Mouse (Mus musculus): ENCODE data around the gene Sar1a.

The Sar1a gene

GRCm38 (mm10) chr10:61723271-61723670 is 43.2 kb downstream of the Sar1a start:
- in situ Hi-C loops (cut with MboI, MseI): no loop called here

GRCm38 (mm10) chr10:61729181-61729580 is 49.1 kb downstream of the Sar1a start:
- in situ Hi-C loops (cut with MboI, MseI): no loop called here

DNA sequence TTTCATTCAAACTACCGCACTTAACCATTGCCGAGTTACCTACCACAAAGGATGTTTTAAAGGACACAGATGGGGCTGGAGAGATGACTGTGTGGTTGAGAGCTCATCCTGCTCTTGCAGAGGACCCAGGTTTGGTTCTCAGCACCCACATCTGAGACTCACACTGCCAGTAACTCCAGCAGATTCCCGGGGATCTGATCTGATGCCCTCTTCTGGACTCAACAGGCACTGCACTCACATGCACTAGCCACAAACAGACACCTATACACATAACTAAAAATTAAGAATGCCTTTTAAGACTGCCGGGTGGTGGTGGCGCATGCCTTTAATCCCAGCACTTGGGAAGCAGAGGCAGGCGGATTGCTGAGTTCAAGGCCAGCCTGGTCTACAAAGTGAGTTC is 50.1 kb downstream of the Sar1a start:
- in situ Hi-C loops (cut with MboI, MseI): no loop called here

DNA sequence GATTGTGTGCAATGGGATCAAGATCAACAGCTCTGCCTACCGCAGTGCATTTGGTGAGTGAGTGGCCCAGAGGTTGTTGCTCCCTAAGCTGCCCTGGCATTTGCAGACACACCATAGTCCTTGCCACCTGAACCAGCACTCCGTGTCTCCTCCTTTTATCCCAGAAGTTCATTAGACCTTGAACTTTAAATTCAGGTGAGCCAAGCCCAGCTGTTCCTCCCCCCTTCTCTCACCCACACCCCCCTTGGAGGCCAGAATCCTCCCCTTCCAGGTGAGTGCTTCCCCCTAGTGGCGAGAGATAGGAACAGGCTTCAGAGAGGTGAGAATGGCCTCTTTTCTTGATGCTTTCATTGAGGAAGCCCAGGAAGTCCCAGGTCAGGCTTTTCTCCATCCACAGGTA is 54.3 kb downstream of the Sar1a start:
- in situ Hi-C loops (cut with MboI, MseI): no loop called here

GRCm38 (mm10) chr10:61736671-61737078 is 56.6 kb downstream of the Sar1a start:
- in situ Hi-C loops (cut with MboI, MseI): no loop called here

GRCm38 (mm10) chr10:61737537-61737936 is 57.4 kb downstream of the Sar1a start:
- in situ Hi-C loops (cut with MboI, MseI): no loop called here

- in situ Hi-C loops (cut with MboI, MseI): no loop called here
Measured at GRCm38 (mm10) chr10:61738126-61738525, 58.0 kb downstream of the Sar1a start.

- in situ Hi-C loops (cut with MboI, MseI): no loop called here
Measured at GRCm38 (mm10) chr10:61741306-61741705, 61.2 kb downstream of the Sar1a start.

DNA sequence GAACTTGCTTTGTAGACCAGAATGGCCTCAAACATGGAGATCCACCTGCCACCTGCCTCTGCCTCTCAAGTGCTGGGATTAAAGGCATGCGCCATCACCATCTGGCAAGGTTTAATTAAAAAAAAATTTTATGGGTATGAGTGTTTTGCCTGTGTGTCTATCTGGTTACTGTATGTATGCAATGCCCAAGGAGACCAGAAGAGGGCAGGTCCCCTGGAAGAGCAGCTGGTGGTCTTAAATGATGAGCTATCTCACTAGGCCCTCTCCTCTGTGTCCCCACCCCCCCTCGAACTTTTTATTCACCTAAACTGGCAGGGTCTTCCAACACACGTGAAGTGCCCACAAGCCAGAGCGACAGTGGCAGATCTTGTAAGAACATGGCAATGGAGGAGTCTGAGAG is 61.8 kb downstream of the Sar1a start:
- in situ Hi-C loops (cut with MboI, MseI): no loop called here

DNA sequence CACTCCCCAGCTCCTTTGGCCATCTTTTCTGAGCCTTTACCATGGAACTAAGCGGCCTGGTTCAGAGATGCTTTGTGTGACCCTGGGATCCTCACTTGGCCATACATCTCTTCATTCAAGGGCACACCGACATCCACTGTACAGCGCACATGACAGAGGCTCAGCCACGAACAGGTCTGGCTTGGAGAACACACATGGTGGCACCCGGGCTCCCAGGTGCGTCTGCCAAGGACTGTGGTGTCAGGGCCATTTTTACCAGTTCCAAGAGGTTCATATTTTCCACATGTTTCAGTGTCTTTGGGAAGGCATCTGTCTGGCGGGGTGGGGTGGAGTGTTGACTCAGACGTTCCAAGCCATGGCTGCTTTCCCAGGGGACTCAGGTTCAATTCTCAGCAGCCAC is 62.2 kb downstream of the Sar1a start:
- in situ Hi-C loops (cut with MboI, MseI): no loop called here

Data from T-helper 1 cell (primary cell).